Mouse (Mus musculus) central nervous system, embryonic 11.5 days (tissue): ENCODE measurements around the gene Gm11213. TPM values are rescaled to one million over a fixed set of nuclear protein-coding genes. Genes with fewer than 3 reads are reported as not detected.

ENCODE experiments used
- polyA plus RNA-seq: library from polyadenylated mRNA; depleted of rRNA; stranded (reverse); fragments of >200 nt; gene quantifications from 2 replicates; pipeline ENCODE4 v1.2.3, GENCODE M21; 2012; rRNA removed

Gm11213 gene
- polyA plus RNA-seq = not detected in 2 replicates

DNA sequence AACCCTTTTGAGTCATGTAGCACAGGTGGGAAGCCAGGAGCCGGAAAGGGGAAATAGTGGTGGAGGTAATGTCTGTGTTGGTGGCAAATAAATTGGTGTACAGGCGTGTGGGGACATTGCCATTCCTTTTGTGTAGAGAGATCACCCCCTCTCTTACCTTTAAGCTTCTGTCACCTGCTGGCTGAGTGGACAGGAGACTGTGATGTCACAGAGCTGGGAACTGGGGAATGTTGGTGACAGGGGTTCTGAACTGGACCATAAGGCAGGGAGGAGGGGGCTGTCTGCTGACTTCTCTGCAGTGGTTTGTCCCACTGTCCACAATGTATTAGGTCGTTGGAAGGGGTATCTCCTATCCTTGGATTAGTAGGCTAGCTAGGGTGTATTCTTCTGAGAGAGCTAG lies at the start of gene Gm11213:
TSS of gene Gm11213 (minus strand) at position 317 of the 400 bp plus-strand sequence.

DNA sequence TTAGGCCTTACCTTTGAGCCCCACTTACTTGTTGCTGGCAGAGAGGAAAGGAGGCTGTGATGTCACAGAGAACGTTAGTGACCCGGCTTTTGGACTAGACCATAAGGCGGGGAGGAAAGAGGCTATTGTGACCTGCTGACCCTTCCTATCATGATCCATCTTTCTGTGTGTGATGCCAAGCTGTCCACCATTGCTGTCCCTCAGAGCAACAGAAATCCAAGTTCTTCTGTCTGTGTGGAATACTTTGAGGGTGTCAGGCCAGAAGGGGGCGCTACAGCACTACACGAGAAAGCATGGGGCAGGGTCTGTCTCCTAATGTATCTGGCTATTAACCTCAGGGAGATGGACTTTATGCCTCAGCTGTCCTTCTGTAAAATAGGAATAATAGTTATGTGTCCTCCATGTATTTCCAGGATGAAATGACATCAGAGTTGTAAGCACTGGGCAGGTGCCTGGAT lies 17.3 kb upstream of the Gm11213 start, which contains the start of gene Tex48:
TSS of gene Tex48 (minus strand) at position 51 of the 458 bp plus-strand sequence.

DNA sequence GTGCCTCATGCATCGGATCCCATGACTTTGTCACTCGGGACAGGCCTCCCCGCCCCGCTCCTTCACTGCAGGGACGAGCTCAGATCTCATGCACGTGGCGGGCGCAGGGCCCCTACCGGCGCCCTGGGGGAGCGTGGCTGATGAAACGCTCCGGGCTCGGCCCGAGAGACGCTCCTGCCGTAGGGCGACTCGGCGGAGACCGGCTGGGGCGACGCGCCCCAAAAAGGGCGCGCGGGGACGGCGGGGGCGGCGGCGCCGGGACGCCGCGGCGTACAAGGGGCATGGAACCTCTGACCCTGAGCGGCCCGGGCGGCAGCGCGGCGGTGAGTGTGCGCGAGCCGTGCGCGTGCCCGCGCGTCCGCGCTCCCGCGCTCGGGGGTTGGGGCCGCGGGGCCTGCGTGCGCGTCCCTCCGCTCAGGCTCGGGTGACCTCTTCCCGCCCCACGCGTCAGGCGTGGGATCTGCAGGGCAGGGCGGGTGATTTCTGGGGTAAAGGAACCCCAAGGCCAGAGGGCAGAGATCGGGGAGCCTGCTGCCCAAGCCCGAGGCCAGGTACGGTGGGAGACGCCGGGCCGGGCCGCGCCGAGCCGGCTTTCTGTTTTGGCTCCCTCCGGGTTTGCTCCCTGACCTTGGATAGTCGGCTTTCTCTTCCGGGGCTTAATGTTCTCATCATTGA lies 46.5 kb downstream of the Gm11213 start, which contains the start of gene Tmem268:
TSS of gene Tmem268 (plus strand) at position 375 of the 675 bp plus-strand sequence.

Other genes with a start within 250 kb of the Gm11213 start
- not detected in 2 replicates for gene Orm3, start 249.1 kb downstream of the Gm11213 start, polyA plus RNA-seq
- gene Orm2, start 242.8 kb downstream of the Gm11213 start, polyA plus RNA-seq = not detected in 2 replicates
- gene Akna, start 201.9 kb downstream of the Gm11213 start, polyA plus RNA-seq = 8.6 and 8.8 TPM in 2 replicates
- 31.0 and 34.3 TPM in 2 replicates for gene Whrn, start 109.3 kb downstream of the Gm11213 start, polyA plus RNA-seq
- gene Atp6v1g1, start 60.5 kb downstream of the Gm11213 start, polyA plus RNA-seq = 177 and 200 TPM in 2 replicates
- 5.1 and 5.7 TPM in 2 replicates for gene Tmem268, start 46.5 kb downstream of the Gm11213 start, polyA plus RNA-seq
- gene Tex48, start 17.2 kb upstream of the Gm11213 start, polyA plus RNA-seq = not detected in 2 replicates
- not detected in 2 replicates for gene Gm11214, start 58.1 kb upstream of the Gm11213 start, polyA plus RNA-seq
- 0.01 and 0.06 TPM in 2 replicates for gene Tnfsf15, start 139.9 kb upstream of the Gm11213 start, polyA plus RNA-seq